Mouse (Mus musculus) heart, adult 2 months (tissue): Measurements from ENCODE around the gene Rbp4. TPM values are rescaled to one million over a fixed set of nuclear protein-coding genes. Genes with fewer than 3 reads are reported as not detected.

Experiments
- DNase-seq, 2 experiments: peaks; one replicate each; pipeline ENCODE4 v3.0.0; 2021
- H3K27ac ChIP-seq: fragments of 200-600 bp; 2 replicates; pipeline ENCODE4 v1.8.1; 2022
- H3K27me3 ChIP-seq: fragments of 200-500 bp; 2 replicates; pipeline ENCODE4 v1.6.1; 2012; ENCODE audit warnings: mild to moderate bottlenecking, low read length, inconsistent platforms, mixed read lengths; ENCODE audit not compliant: control insufficient read depth, insufficient read depth
- H3K36me3 ChIP-seq: fragments of 200-500 bp; 2 replicates; pipeline ENCODE4 v1.6.1; 2012; ENCODE audit warnings: low read length, inconsistent platforms; ENCODE audit not compliant: control insufficient read depth, insufficient read depth
- H3K4me1 ChIP-seq: fragments of 200-500 bp; 2 replicates; pipeline ENCODE4 v1.6.1; 2011; ENCODE audit warnings: low read length; ENCODE audit not compliant: control insufficient read depth, insufficient read depth
- H3K4me3 ChIP-seq: fragments of 200-600 bp; 2 replicates; pipeline ENCODE4 v1.8.1; 2022
- H3K79me2 ChIP-seq: fragments of 200-500 bp; replicated peaks from 2 replicates; pipeline ENCODE4 v1.6.1; 2012; ENCODE audit warnings: mild to moderate bottlenecking, inconsistent platforms, low read length, moderate library complexity, mixed read lengths; ENCODE audit not compliant: control insufficient read depth, insufficient read depth
- H3K9ac ChIP-seq: fragments of 200-500 bp; 2 replicates; pipeline ENCODE4 v1.6.1; 2012; ENCODE audit warnings: low read depth, mild to moderate bottlenecking, control low read depth, inconsistent platforms, low read length, mixed read lengths
- CTCF ChIP-seq: fragments of 200-600 bp; IDR thresholded peaks from 2 replicates; pipeline ENCODE4 v1.8.1; 2022; ENCODE audit warnings: antibody characterized with exemption, mild to moderate bottlenecking, moderate library complexity
- EP300 ChIP-seq: fragments of 200-500 bp; IDR thresholded peaks from 2 replicates; pipeline ENCODE4 v1.6.1; 2011; ENCODE audit warnings: low read depth, low read length, control low read depth; ENCODE audit not compliant: insufficient read depth
- POLR2A ChIP-seq: fragments of 200-500 bp; IDR thresholded peaks from 2 replicates; pipeline ENCODE4 v1.6.1; 2011; ENCODE audit warnings: mild to moderate bottlenecking, low read depth, low read length, control low read depth; ENCODE audit not compliant: insufficient read depth
- WGBS: fragments of 180-500 bp; shearing (Covaris S2); methylation state at CpG from one replicate; pipeline ENCODE4 v1.1.7; 2018; 5-methylcytosine and 5-hydroxymethylcytosine counted together
- intact Hi-C: fragments of 180-260 bp; cut with DNase I; formaldehyde crosslinking; loops from one replicate; pipeline ENCODE4 v1.15.1; 2025
- polyA plus RNA-seq: library from polyadenylated mRNA; depleted of rRNA; stranded (reverse); fragments of >200 nt; gene quantifications from 2 replicates; pipeline ENCODE4 v1.2.3, GENCODE M21; 2012
- total RNA-seq, 2 experiments: library from RNA; stranded (reverse); gene quantifications; 2 replicates each; pipeline ENCODE4 v1.2.3; 2021

The Rbp4 gene
- total and polyA plus RNA-seq, 3 experiments: 2.4 to 9.5 (median 2.8) TPM

DNA sequence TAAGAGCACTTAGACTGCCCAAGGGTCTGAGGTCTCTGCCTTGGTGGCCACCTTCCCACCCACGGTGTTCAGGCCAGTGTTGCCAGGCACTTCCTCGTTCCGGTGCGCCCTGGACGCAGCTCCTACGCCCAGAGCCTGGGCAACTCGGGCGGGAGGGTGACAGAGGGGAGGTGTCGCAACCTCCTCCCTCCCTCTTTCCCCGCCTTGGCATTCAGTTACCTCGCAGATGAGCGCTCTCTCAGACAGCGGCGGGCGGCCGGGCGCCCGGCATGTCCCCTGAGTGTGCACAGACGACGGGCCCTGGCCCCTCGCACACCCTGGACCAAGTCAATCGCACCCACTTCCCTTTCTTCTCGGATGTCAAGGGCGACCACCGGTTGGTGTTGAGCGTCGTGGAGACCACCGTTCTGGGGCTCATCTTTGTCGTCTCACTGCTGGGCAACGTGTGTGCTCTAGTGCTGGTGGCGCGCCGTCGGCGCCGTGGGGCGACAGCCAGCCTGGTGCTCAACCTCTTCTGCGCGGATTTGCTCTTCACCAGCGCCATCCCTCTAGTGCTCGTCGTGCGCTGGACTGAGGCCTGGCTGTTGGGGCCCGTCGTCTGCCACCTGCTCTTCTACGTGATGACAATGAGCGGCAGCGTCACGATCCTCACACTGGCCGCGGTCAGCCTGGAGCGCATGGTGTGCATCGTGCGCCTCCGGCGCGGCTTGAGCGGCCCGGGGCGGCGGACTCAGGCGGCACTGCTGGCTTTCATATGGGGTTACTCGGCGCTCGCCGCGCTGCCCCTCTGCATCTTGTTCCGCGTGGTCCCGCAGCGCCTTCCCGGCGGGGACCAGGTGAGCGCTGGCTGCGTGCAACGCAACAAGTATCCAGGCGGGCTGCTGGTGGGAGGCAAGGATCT, 28.0 kb downstream of the Rbp4 start, which contains the start of gene Ffar4:
Ffar4 (plus strand) TSS at position 214 of the 901 bp plus-strand sequence.
- no peak for TF ChIP-seq POLR2A
- TF ChIP-seq CTCF: no peak
- no peak for TF ChIP-seq EP300
- no peaks in the 10 kb centered on the region for H3K79me2 ChIP-seq
- H3K27me3 ChIP-seq: peaks cover 8% of the 10 kb centered on the region
- intact Hi-C loops: no loop called here
- no peak within 1 kb of the TSS for H3K27ac ChIP-seq
- H3K4me1 ChIP-seq: no peaks in the 10 kb centered on the region
- under 1% methylated on average over 77 of the region's 77 CpGs for WGBS
- DNase-seq: peak in 1 of 2 experiments; percentile 15
- no peaks in the 10 kb centered on the region for H3K36me3 ChIP-seq
- no peak within 1 kb of the TSS for H3K4me3 ChIP-seq
- no peak within 1 kb of the TSS for H3K9ac ChIP-seq

DNA sequence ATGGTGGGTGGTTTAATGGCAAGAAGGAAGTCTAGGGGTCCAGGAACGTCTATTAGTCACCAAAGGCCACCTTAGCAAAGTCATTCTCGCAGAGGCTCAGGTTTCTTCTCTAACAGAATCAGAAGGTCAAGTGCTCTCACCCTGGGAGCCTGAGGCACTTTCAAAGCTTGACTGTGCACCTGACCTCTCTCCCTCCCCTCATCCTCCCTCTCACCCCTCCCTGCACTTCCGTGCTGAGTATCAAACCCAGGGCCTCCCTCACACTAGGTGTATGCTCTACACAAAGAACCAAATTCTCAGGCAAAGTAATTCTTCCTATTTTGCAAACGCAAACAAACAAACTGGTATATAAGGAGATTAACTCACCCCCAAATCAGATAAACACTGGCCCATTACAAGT, 28.9 kb downstream of the Rbp4 start:
- H3K27me3 ChIP-seq: peaks cover 8% of the 10 kb centered on the region
- 16% methylated on average over 4 of the region's 4 CpGs for WGBS
- intact Hi-C loops: no loop called here

DNA sequence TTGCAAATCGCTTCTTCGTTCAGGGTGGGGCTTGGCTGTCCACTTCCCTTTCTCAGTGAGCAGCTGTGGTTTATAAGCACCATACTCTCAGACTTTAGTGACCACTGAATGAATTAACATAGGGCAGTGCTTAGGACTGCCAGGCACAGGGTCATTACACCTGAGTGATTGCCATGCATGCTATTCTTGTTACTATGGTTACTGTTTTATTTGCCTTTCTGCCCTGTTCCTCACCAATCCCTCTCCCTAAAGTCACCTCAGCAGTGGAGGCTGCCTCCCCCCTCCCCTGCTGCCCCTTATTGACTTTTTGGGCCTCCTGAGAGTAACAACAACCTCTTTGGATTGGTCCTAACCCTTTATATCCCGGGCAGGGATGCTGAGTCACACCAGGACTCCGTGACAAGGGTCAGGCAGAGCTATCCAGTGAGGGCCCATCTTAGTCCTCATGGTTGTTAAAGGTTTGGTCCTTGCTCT, 33.5 kb downstream of the Rbp4 start:
- H3K79me2 ChIP-seq: no peaks in the 10 kb centered on the region
- no peak for TF ChIP-seq CTCF
- no peak for TF ChIP-seq POLR2A
- no peak for TF ChIP-seq EP300
- H3K4me3 ChIP-seq: no peak overlapping the region
- DNase-seq: no peak
- H3K9ac ChIP-seq: no peak overlapping the region
- 69% methylated on average over 4 of the region's 4 CpGs for WGBS
- H3K4me1 ChIP-seq: no peaks in the 10 kb centered on the region
- no peaks in the 10 kb centered on the region; the same call in 1 of the 2 replicates for H3K27me3 ChIP-seq
- H3K36me3 ChIP-seq: no peaks in the 10 kb centered on the region
- intact Hi-C loops: no loop called here
- no peak overlapping the region for H3K27ac ChIP-seq

More for the DNA sequence above, 28.9 kb downstream of the Rbp4 start:
- Histone ChIP-seq H3K79me2 (no peaks in the 10 kb centered on the region), H3K4me3 (no peak overlapping the region), H3K36me3 (no peaks in the 10 kb centered on the region), H3K27ac (no peak overlapping the region), H3K4me1 (no peaks in the 10 kb centered on the region), H3K9ac (no peak overlapping the region)
- no peak for DNase-seq
- TF ChIP-seq EP300: no peak
- TF ChIP-seq POLR2A: no peak
- no peak for TF ChIP-seq CTCF

DNA sequence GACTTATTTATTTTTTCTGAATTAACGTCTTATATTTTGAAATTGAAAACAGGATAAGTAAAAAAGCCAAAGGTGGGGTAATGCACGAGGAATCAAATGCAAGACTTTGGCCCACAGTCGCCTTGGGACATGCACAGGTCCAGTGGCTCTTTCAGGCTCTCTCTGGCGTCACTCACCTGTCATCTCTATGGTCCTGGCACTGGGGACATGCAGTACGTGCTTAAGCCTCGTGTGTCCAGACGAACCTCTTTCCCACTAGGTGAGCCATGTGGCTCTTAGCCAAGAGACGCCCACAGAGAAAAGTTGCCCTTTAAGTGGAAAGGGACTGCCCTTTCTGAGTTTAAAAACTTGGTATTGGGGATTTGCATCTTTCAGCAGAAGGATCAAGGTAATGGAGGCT, 35.7 kb downstream of the Rbp4 start:
- no peak overlapping the region for H3K9ac ChIP-seq
- no peaks in the 10 kb centered on the region for H3K27me3 ChIP-seq
- no peak overlapping the region for H3K4me3 ChIP-seq
- 76% methylated on average over 8 of the region's 8 CpGs for WGBS
- intact Hi-C loops: loop anchor here (5.0 kb wide), 1 partner anchor 108 kb away; no protein-coding TSS in a partner anchor
- peak in 1 of 2 experiments; percentile 4 for DNase-seq
- no peaks in the 10 kb centered on the region for H3K36me3 ChIP-seq
- no peaks in the 10 kb centered on the region for H3K79me2 ChIP-seq
- no peak for TF ChIP-seq EP300
- no peak for TF ChIP-seq POLR2A
- TF ChIP-seq CTCF: no peak
- H3K27ac ChIP-seq: no peak overlapping the region
- H3K4me1 ChIP-seq: no peaks in the 10 kb centered on the region

DNA sequence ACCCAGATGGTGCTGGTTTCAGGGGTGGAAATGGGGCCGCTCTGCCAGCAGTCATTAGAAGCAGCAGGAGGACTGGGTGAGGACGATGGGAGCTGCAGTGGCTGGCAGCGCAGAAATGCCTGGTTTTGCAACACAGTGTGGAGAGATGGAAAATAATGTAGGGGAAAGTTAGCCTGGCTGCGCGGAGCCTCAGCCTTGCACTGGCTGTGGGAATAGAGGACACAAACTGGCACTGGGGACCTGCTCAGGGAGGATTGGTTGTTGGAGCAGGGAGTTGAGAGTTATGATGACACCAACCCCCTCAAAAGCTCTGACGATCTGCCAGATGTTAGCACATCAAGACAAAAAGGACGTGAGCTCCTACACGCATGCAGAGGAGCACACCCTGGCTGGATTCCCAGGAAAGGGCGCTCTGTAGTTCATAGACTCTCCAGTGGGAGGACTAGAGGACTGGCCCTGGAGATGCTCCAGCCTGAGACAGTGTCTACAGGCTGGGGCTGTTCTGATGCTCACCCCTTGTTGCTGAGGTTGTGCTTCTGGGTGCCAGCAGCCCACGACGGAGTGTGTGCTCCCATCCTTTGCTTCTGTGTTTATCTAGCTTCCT, 38.0 kb downstream of the Rbp4 start:
- no peaks in the 10 kb centered on the region for H3K4me1 ChIP-seq
- H3K79me2 ChIP-seq: no peaks in the 10 kb centered on the region
- WGBS: 42% methylated on average over 11 of the region's 11 CpGs
- TF ChIP-seq EP300: no peak
- peak; percentile 70 for TF ChIP-seq CTCF
- no peak overlapping the region for H3K27ac ChIP-seq
- no peak overlapping the region for H3K9ac ChIP-seq
- peak; percentile 32 to 51 for DNase-seq
- intact Hi-C loops: loop anchor here (5.0 kb wide), 1 partner anchor 110 kb away; no protein-coding TSS in a partner anchor
- H3K36me3 ChIP-seq: no peaks in the 10 kb centered on the region
- no peak overlapping the region for H3K4me3 ChIP-seq
- H3K27me3 ChIP-seq: no peaks in the 10 kb centered on the region

DNA sequence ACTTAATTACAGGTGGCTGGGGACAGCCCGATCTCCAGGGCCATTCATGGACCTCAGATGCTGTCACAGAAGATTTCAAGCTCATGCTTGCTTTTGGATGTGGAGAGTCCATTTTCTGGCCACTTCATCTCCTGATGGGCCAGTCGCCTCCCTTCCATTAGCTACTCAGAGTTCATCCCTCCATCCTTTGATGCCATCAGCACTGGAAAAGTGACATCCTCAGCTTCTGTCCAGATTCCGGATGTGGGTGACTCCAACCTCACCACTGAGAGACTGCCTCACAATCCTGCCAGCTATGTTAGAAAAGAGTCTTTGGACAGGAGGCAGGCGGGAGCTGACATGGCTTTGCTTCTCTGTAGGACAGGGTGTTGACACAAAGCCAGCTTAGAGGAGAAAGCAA, 39.2 kb downstream of the Rbp4 start:
- Histone ChIP-seq H3K4me3 (no peak overlapping the region), H3K27ac (no peak overlapping the region), H3K4me1 (no peaks in the 10 kb centered on the region), H3K36me3 (no peaks in the 10 kb centered on the region), H3K79me2 (no peaks in the 10 kb centered on the region), H3K9ac (no peak overlapping the region), H3K27me3 (no peaks in the 10 kb centered on the region)
- intact Hi-C loops: loop anchor here (5.0 kb wide), 1 partner anchor 111 kb away; no protein-coding TSS in a partner anchor
- TF ChIP-seq EP300 (no peak), CTCF (no peak), POLR2A (no peak)
- DNase-seq: peak in 1 of 2 experiments; percentile 8
- 73% methylated on average over 4 of the region's 4 CpGs for WGBS
